Mouse (Mus musculus) cerebellum, adult 2 months (tissue): ENCODE data around the gene Nub1.

ENCODE experiments used
- CTCF ChIP-seq: fragments of 200-500 bp; IDR thresholded peaks from 2 replicates; pipeline ENCODE4 v1.5.1; 2011; ENCODE audit warnings: low read depth, mild to moderate bottlenecking, control low read depth, low read length, moderate library complexity, borderline replicate concordance; ENCODE audit not compliant: insufficient read depth
- POLR2A ChIP-seq: fragments of 200-500 bp; IDR thresholded peaks from 2 replicates; pipeline ENCODE4 v1.6.1; 2011; ENCODE audit warnings: low read length, control low read depth, borderline replicate concordance; ENCODE audit not compliant: insufficient read depth

GRCm38 (mm10) chr5:24737595-24737994 is 52.3 kb downstream of the Nub1 start:
- TF ChIP-seq POLR2A: no peak
- no peak for TF ChIP-seq CTCF
